Mouse (Mus musculus): ENCODE results near the gene Pitx2. TPM values are rescaled to one million over a fixed set of nuclear protein-coding genes. Genes with fewer than 3 reads are reported as not detected.
A peak's percentile ranks its signal among the peaks of the same experiment; 100 is the strongest.

Pitx2 gene
- polyA plus RNA-seq, 1 experiment from 2014 or later = 25.5 TPM

GRCm38 (mm10) chr3:129203761-129204440 is 4.2 kb downstream of the Pitx2 start:
- 0 out of 2 replicates have a peak, but pooled peaks have one; percentile 31 for ATAC-seq (ENCODE audit: insufficient number of reproducible peaks, insufficient read depth, low FRiP score, low read depth)
- H3K27me3 ChIP-seq (ENCODE audit: control insufficient read depth, insufficient read depth, low read length) = peaks cover 94% of the 10 kb centered on the region
- no peaks in the 10 kb centered on the region for H3K36me3 ChIP-seq (ENCODE audit: control insufficient read depth, insufficient read depth, low read length)
- no peak overlapping the region for H3K27ac ChIP-seq (replicated peaks in 1 of 2; ENCODE audit: control insufficient read depth in 1 of 2, insufficient read depth in 1 of 2, low read depth in 2 of 2, low read length in 2 of 2)
- no peak overlapping the region for H3K9ac ChIP-seq (ENCODE audit: low read length)
- peak overlapping the region; percentile 43 for H3K4me3 ChIP-seq (ENCODE audit: control insufficient read depth in 1 of 2, insufficient read depth in 1 of 2, low read depth in 1 of 2, low read length in 2 of 2)
- no peaks in the 10 kb centered on the region for H3K9me3 ChIP-seq (ENCODE audit: control insufficient read depth, low read length)
- peaks cover 8 to 17% of the 10 kb centered on the region in 2 experiments; a peak in 3 of 4 replicates for H3K4me1 ChIP-seq (ENCODE audit: control insufficient read depth in 2 of 2, insufficient read depth in 2 of 2, low read length in 2 of 2)
- WGBS = 2% methylated on average over 35 of the region's 35 CpGs
- H3K4me2 ChIP-seq (ENCODE audit: low read length) = peak overlapping the region; percentile 88

GRCm38 (mm10) chr3:129204441-129205313 is 5.0 kb downstream of the Pitx2 start:
- ATAC-seq (ENCODE audit: insufficient number of reproducible peaks, insufficient read depth, low FRiP score, low read depth) = peak; percentile 85
- no peak overlapping the region for H3K9ac ChIP-seq (ENCODE audit: low read length)
- under 1% methylated on average over 46 of the region's 48 CpGs for WGBS
- H3K4me3 ChIP-seq (ENCODE audit: control insufficient read depth in 1 of 2, insufficient read depth in 1 of 2, low read depth in 1 of 2, low read length in 2 of 2) = peak overlapping the region; percentile 43
- no peaks in the 10 kb centered on the region for H3K36me3 ChIP-seq (ENCODE audit: control insufficient read depth, insufficient read depth, low read length)
- no peak overlapping the region for H3K27ac ChIP-seq (replicated peaks in 1 of 2; ENCODE audit: control insufficient read depth in 1 of 2, insufficient read depth in 1 of 2, low read depth in 2 of 2, low read length in 2 of 2)
- H3K4me2 ChIP-seq (ENCODE audit: low read length) = peak overlapping the region; percentile 88
- peaks cover 5 to 11% of the 10 kb centered on the region in 2 experiments; a peak in 3 of 4 replicates for H3K4me1 ChIP-seq (ENCODE audit: control insufficient read depth in 2 of 2, insufficient read depth in 2 of 2, low read length in 2 of 2)
- no peaks in the 10 kb centered on the region for H3K9me3 ChIP-seq (ENCODE audit: control insufficient read depth, low read length)
- peaks cover 94% of the 10 kb centered on the region for H3K27me3 ChIP-seq (ENCODE audit: control insufficient read depth, insufficient read depth, low read length)

GRCm38 (mm10) chr3:129205481-129206175 is 6.0 kb downstream of the Pitx2 start:
- Histone ChIP-seq H3K9me3 (ENCODE audit: control insufficient read depth, low read length) (no peaks in the 10 kb centered on the region), H3K4me3 (ENCODE audit: control insufficient read depth in 1 of 2, insufficient read depth in 1 of 2, low read depth in 1 of 2, low read length in 2 of 2) (no peak overlapping the region), H3K4me2 (ENCODE audit: low read length) (no peak overlapping the region), H3K27ac (replicated peaks in 1 of 2; ENCODE audit: control insufficient read depth in 1 of 2, insufficient read depth in 1 of 2, low read depth in 2 of 2, low read length in 2 of 2) (no peak overlapping the region), H3K36me3 (ENCODE audit: control insufficient read depth, insufficient read depth, low read length) (no peaks in the 10 kb centered on the region), H3K27me3 (ENCODE audit: control insufficient read depth, insufficient read depth, low read length) (peaks cover 94% of the 10 kb centered on the region), H3K9ac (ENCODE audit: low read length) (no peak overlapping the region), H3K4me1 (ENCODE audit: control insufficient read depth in 2 of 2, insufficient read depth in 2 of 2, low read length in 2 of 2) (peaks cover 4 to 5% of the 10 kb centered on the region in 2 experiments; a peak in 2 of 4 replicates)
- 14% methylated on average over 18 of the region's 18 CpGs for WGBS
- ATAC-seq (ENCODE audit: insufficient number of reproducible peaks, insufficient read depth, low FRiP score, low read depth) = no peak

GRCm38 (mm10) chr3:129206776-129207175 is 7.1 kb downstream of the Pitx2 start:
- Histone ChIP-seq H3K9me3 (ENCODE audit: control insufficient read depth, low read length) (no peaks in the 10 kb centered on the region), H3K4me3 (ENCODE audit: control insufficient read depth in 1 of 2, insufficient read depth in 1 of 2, low read depth in 1 of 2, low read length in 2 of 2) (no peak overlapping the region), H3K27ac (replicated peaks in 1 of 2; ENCODE audit: control insufficient read depth in 1 of 2, insufficient read depth in 1 of 2, low read depth in 2 of 2, low read length in 2 of 2) (no peak overlapping the region), H3K4me2 (ENCODE audit: low read length) (no peak overlapping the region), H3K4me1 (ENCODE audit: control insufficient read depth in 2 of 2, insufficient read depth in 2 of 2, low read length in 2 of 2) (peaks cover 4 to 5% of the 10 kb centered on the region in 2 experiments; a peak in 2 of 4 replicates), H3K36me3 (ENCODE audit: control insufficient read depth, insufficient read depth, low read length) (no peaks in the 10 kb centered on the region), H3K27me3 (ENCODE audit: control insufficient read depth, insufficient read depth, low read length) (peaks cover 97% of the 10 kb centered on the region), H3K9ac (ENCODE audit: low read length) (no peak overlapping the region)
- 3% methylated on average over 13 of the region's 13 CpGs for WGBS
- no peak for ATAC-seq (ENCODE audit: insufficient number of reproducible peaks, insufficient read depth, low FRiP score, low read depth)

GRCm38 (mm10) chr3:129207231-129208030 is 7.8 kb downstream of the Pitx2 start:
- ATAC-seq (ENCODE audit: insufficient number of reproducible peaks, insufficient read depth, low FRiP score, low read depth) = no peak
- no peaks in the 10 kb centered on the region for H3K36me3 ChIP-seq (ENCODE audit: control insufficient read depth, insufficient read depth, low read length)
- H3K4me3 ChIP-seq (ENCODE audit: control insufficient read depth in 1 of 2, insufficient read depth in 1 of 2, low read depth in 1 of 2, low read length in 2 of 2) = no peak overlapping the region
- no peak overlapping the region for H3K9ac ChIP-seq (ENCODE audit: low read length)
- peaks cover 97% of the 10 kb centered on the region for H3K27me3 ChIP-seq (ENCODE audit: control insufficient read depth, insufficient read depth, low read length)
- H3K9me3 ChIP-seq (ENCODE audit: control insufficient read depth, low read length) = no peaks in the 10 kb centered on the region
- peaks cover 4 to 5% of the 10 kb centered on the region in 2 experiments; a peak in 2 of 4 replicates for H3K4me1 ChIP-seq (ENCODE audit: control insufficient read depth in 2 of 2, insufficient read depth in 2 of 2, low read length in 2 of 2)
- no peak overlapping the region for H3K4me2 ChIP-seq (ENCODE audit: low read length)
- H3K27ac ChIP-seq (replicated peaks in 1 of 2; ENCODE audit: control insufficient read depth in 1 of 2, insufficient read depth in 1 of 2, low read depth in 2 of 2, low read length in 2 of 2) = no peak overlapping the region
- WGBS = 4% methylated on average over 24 of the region's 24 CpGs

- ATAC-seq (ENCODE audit: insufficient number of reproducible peaks, insufficient read depth, low FRiP score, low read depth) = no peak
- no peaks in the 10 kb centered on the region for H3K9me3 ChIP-seq (ENCODE audit: control insufficient read depth, low read length)
- no peak overlapping the region for H3K27ac ChIP-seq (replicated peaks in 1 of 2; ENCODE audit: control insufficient read depth in 1 of 2, insufficient read depth in 1 of 2, low read depth in 2 of 2, low read length in 2 of 2)
- H3K36me3 ChIP-seq (ENCODE audit: control insufficient read depth, insufficient read depth, low read length) = no peaks in the 10 kb centered on the region
- no peak overlapping the region for H3K4me2 ChIP-seq (ENCODE audit: low read length)
- peaks cover 97% of the 10 kb centered on the region for H3K27me3 ChIP-seq (ENCODE audit: control insufficient read depth, insufficient read depth, low read length)
- H3K4me3 ChIP-seq (ENCODE audit: control insufficient read depth in 1 of 2, insufficient read depth in 1 of 2, low read depth in 1 of 2, low read length in 2 of 2) = no peak overlapping the region
- 4% methylated on average over 7 of the region's 7 CpGs for WGBS
- peaks cover 4% of the 10 kb centered on the region in 2 experiments; a peak in 2 of 4 replicates for H3K4me1 ChIP-seq (ENCODE audit: control insufficient read depth in 2 of 2, insufficient read depth in 2 of 2, low read length in 2 of 2)
- no peak overlapping the region for H3K9ac ChIP-seq (ENCODE audit: low read length)
Measured at GRCm38 (mm10) chr3:129208031-129208380, 8.3 kb downstream of the Pitx2 start.

- no peaks in the 10 kb centered on the region for H3K9me3 ChIP-seq (ENCODE audit: control insufficient read depth, low read length)
- H3K27ac ChIP-seq (replicated peaks in 1 of 2; ENCODE audit: control insufficient read depth in 1 of 2, insufficient read depth in 1 of 2, low read depth in 2 of 2, low read length in 2 of 2) = no peak overlapping the region
- no peak for ATAC-seq (ENCODE audit: insufficient number of reproducible peaks, insufficient read depth, low FRiP score, low read depth)
- no peak overlapping the region for H3K4me3 ChIP-seq (ENCODE audit: control insufficient read depth in 1 of 2, insufficient read depth in 1 of 2, low read depth in 1 of 2, low read length in 2 of 2)
- no peak overlapping the region for H3K4me2 ChIP-seq (ENCODE audit: low read length)
- no peaks in the 10 kb centered on the region for H3K36me3 ChIP-seq (ENCODE audit: control insufficient read depth, insufficient read depth, low read length)
- WGBS = 9% methylated on average over 10 of the region's 10 CpGs
- H3K9ac ChIP-seq (ENCODE audit: low read length) = no peak overlapping the region
- H3K27me3 ChIP-seq (ENCODE audit: control insufficient read depth, insufficient read depth, low read length) = peaks cover 97% of the 10 kb centered on the region
- peaks cover 2 to 4% of the 10 kb centered on the region in 2 experiments; a peak in 2 of 4 replicates for H3K4me1 ChIP-seq (ENCODE audit: control insufficient read depth in 2 of 2, insufficient read depth in 2 of 2, low read length in 2 of 2)
Measured at GRCm38 (mm10) chr3:129208421-129208820, 8.7 kb downstream of the Pitx2 start.
